In the genomic region with DNA sequence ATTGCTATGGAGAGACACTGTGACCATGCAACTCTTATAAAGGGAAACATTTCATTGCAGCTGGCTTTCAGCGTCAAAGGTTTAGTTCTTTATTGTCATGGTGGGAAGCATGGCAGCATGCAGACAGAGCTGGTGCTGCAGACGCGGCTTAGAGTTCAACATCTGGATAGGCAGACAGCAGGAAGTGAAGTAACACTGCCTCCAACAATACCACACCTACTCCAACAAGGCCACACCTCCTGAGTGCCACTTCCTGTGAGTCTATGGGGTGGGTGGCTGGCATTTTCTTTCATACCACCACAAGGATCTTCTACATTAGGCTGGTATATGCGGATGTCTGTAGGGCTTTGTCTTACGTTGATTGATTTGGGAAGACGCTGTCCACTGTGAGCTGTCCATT, we compare ENCODE assay signal across 20 mouse cellular contexts. TPM values are rescaled to one million over a fixed set of nuclear protein-coding genes. Genes with fewer than 3 reads are reported as not detected.
DNase-seq lines count a peak whose midpoint lies in the region; ATAC-seq lines count a peak whose summit lies in the region.
"Had no signal": no experiment of that assay in that cellular context is flagged by ENCODE, and none has a peak within 500 bp of the region (broad histone marks: within the 10 kb centered on the region; RNA-seq: fewer than 3 reads in every experiment).

No protein-coding gene starts in this region.

- DNase-seq in heart, adult 11 months, result peak; percentile 77
- DNase-seq in heart, postnatal 25 days (ENCODE audit: low spot score), result no peak
- DNase-seq in T-cell, adult 2 months (ENCODE audit: low spot score), result peak; percentile 39
- DNase-seq in thymus, postnatal 25 days, result peak; percentile 11
- DNase-seq in ovary, postnatal 14 days (ENCODE audit: low spot score), result no peak
- no peak for DNase-seq in gastrocnemius, postnatal 25 days
- no peak for DNase-seq in cerebellum, adult 11 months
- DNase-seq: adrenal gland, postnatal 10 days; cerebellum, adult 2 months; cerebellum, postnatal 36 days; forebrain, postnatal 0 days; gastrocnemius, postnatal 14 days; heart, postnatal 4 days; kidney, adult 11 months; layer of hippocampus, adult 9-11 months; left cerebral cortex, postnatal 4 days; lung, adult 18-20 months; lung, postnatal 10 days; midbrain, embryonic 14.5 days had no signal

- intact Hi-C loops in heart, postnatal 25 days (cut with DNase I), result loop anchor here (5.0 kb wide), 1 partner anchor 52 kb away; no protein-coding TSS in a partner anchor

- ATAC-seq in megakaryocyte progenitor cell, adult 5-6 weeks (replicated peaks; ENCODE audit: poor library complexity), result peak; percentile 50
- ATAC-seq: forebrain, postnatal 0 days had no signal

RNA-seq across cellular contexts. Expression of a gene that starts 29.1 kb away (rescaled TPM):
- total RNA-seq in heart, postnatal 25 days (2021), result 10 to 100 TPM; 15.7 to 20.6 TPM
- 5.4 and 7.4 TPM in 2 replicates for total RNA-seq in megakaryocyte progenitor cell, adult 5-6 weeks (2015)
- 4.0 and 4.7 TPM in 2 replicates for total RNA-seq in megakaryocyte progenitor cell, adult 5-6 weeks (2017)
- total RNA-seq in gastrocnemius, postnatal 25 days (2021), result 10 to 100 TPM; 16.5 to 18.7 TPM

Comparison
In these comparisons a context has a peak if more than half of its experiments do, and no peak if none do; other contexts are left out.
1. DNase-seq: peak in heart, adult 11 months (single experiment), T-cell, adult 2 months (single experiment) and thymus, postnatal 25 days (single experiment); none in heart, postnatal 25 days (single experiment), ovary, postnatal 14 days (single experiment), gastrocnemius, postnatal 25 days (single experiment) and cerebellum, adult 11 months (single experiment).